Mouse (Mus musculus) retina, embryonic 14.5 days (tissue): ENCODE data around the gene Ranbp1.

Experiments used
- DNase-seq: peaks from one replicate; pipeline ENCODE4 v3.0.0-alpha.2; 2015; ENCODE audit warnings: low spot score

Ranbp1 gene

GRCm38 (mm10) chr16:18248433-18249363, at the start of gene Ranbp1, which contains the start of gene Trmt2a:
Ranbp1 (minus strand) TSS chr16:18248732.
Trmt2a (plus strand) TSS chr16:18248679.
- DNase-seq = peak; percentile 98

DNA sequence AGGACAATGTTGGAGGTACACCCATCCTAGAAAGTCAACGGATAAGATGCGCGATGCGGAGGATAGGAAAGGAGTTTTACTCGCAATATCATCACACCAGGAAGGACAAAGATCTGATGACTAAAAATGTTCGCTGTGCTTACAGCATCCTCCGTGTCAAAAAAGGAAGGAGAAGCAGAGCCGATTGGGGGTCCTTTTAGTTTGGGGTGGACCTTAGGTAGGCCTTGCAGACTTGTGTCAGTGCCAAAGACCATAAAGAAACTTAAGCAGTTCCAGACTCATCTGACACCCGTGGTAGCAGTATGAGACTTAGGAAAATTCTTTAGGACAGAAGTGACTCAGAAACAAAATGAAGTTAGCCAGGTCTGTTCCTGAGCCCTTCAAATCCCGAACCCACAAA, 41.1 kb upstream of the Ranbp1 start:
- DNase-seq = peak; percentile 3

DNA sequence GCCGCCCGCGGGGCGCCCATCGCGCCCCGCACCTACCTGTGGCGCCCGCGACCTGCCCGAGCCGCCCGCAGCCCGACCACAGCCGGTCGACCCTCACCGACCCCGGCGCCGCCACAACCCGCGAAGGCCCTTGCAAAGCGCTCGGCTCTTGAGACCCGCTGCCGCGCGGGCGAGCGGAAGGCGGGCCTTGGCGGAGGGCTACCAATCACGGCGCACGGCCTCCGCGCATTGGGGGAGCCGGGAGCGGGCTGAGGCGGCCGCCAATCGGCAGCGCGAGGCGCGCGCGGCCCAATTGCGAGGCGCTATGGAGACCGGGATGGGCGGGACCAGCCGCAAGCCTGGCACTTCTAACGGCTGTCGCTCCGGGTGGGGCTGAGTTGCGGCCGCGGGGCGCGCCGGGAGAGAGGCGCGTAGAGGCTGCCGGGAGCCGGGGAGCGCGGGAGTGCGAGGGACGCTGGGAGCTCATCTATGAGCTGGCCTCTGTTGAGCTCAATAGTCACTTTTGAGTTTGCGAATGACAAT, 40.6 kb upstream of the Ranbp1 start, which contains the start of gene Dgcr8:
Gene Dgcr8 (minus strand): TSS at position 180 of the 522 bp plus-strand sequence.
- peak; percentile 99 for DNase-seq

DNA sequence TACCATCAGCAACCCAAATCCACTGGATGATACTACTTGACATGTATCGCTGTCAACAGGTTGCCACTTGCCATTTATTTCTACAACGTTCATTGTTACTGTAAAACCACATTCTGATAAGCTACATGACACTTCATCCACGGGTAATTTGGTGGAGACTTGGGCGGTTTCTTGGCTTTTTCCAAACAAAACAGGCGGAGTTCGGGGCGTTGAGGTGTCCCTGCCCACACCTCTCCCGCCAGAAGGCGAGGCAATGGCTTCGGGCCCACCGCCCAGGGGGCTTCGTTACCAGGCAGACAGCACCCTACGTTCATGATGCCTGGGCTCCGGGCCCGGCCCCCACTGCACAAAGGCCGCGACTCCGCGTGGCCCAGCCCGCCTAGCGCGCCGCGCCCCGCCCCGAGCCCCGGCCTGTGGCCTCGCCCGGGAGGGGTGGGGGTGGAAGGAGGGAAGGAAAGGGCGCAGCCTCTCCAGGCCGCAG, 40.1 kb upstream of the Ranbp1 start:
- DNase-seq = no peak

- DNase-seq = peak; percentile 43
Observed at GRCm38 (mm10) chr16:18288166-18288565, 39.6 kb upstream of the Ranbp1 start.

GRCm38 (mm10) chr16:18275166-18275565, 26.6 kb upstream of the Ranbp1 start:
- DNase-seq = no peak

DNA sequence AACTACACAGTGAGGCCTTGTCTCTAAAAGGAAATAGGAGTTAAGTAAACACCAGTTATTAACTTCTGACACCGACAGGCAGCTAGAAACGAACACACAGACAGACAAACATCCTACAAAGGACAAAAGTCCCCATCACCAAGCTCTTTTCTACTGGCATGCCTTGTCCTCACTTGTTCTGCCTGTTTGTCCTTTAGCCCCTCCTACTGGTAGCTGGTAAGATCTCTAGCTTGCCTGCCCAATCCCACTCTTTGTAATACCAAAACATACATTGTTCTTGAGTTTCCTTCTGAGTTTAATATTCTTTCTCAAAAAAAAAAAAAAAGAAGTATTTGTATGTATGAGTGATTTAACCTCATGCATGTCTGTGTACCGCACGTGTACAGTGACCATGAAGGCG, 19.6 kb upstream of the Ranbp1 start:
- peak; percentile 42 for DNase-seq

DNA sequence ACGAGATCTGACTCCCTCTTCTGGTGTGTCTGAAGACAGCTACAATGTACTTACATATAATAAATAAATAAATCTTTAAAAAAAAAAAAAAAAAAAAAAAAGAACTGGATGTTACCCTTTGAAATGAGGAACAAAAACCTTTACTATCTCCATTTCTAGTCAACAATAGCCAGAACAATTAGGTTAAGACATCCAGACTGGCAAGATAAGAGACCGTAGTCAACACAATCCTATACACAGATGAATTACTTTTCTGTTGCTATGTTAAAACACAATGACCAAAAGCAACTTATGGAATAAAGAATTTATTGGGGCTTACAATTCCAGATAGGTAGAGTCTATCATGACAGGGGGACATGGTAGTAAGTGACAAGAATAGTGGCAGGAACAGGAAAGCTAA, 16.5 kb upstream of the Ranbp1 start:
- DNase-seq = no peak

DNA sequence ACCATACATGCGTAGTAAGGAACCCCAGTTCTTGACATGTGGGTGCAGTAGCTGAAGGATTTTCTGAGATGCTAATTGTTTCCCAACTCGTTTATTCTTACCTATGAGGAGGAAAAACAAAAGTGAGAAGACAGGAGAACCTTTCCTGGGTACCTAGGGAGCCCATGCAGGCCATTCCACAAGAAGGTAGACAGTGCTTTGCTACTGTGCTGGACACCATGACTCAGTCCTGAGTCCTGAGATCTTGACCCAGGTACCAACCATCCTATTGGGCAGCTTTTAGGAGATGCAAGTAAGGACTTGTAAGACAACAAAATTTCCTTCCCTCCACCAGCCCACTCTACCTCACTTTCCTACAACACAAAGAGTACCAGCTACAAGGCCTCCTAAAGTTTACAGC, 9.7 kb upstream of the Ranbp1 start, which contains the start of gene Gm49776:
Gene Gm49776 (minus strand): TSS at position 101 of the 400 bp plus-strand sequence.
- DNase-seq = no peak

GRCm38 (mm10) chr16:18253866-18254265, 5.3 kb upstream of the Ranbp1 start:
- no peak for DNase-seq

DNA sequence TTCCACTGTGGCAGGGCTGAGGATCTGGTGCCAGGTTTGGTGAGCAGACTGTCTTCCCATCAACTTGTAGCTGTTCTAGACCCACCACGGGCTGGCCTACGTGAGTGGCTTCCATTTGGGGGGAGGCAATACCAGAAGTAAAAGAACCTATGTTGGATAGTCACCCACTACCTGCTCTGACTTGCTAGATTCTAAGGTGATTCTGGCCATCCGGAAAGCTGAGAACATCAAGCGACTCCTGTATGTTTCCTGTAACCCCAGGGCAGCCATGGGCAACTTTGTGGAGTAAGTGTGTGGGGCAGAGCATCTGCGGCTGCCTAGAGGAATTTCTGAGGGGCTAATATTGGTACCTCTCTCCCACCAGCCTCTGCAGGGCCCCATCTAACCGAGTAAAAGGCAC, 4.2 kb upstream of the Ranbp1 start:
- DNase-seq = no peak

DNA sequence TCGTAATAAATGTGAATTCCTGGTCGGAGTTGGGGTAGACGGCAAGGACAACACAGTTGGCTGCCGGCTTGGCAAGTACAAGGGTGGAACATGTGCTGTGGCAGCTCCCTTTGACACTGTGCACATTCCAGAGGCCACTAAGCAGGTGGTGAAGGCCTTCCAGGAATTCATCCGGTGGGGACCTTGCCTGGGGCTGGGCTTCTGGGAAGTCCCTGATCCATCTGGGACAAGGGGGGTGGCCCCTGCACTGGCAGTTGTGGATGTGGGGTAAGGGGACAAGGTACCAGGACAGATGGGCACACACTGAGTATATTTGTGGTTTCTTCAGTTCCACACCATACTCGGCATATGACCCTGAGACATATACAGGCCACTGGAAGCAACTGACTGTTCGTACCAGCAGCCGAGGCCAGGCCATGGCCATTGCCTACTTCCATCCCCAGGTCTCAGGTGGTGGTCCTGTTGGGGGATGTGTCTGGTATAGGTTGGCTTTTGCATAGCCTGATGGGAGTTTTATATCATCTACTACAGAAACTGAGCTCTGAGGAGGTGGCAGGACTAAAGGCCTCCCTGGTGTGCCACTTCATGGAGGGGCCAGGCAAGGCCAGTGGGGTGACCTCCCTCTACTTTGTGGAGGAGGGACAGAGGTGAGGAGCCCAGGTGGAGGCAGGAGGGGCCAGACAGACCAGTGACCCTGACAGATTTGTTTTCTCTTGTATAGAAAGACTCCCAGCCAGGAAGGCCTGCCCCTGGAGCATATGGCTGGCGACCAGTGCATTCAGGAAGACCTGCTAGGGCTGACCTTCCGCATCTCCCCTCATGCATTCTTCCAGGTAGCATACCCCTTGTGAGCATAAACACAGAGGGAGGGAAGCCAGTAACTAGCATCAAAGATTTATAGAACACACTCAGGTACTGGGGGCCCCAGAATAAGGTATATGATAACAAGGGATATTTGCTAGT, 2.6 kb upstream of the Ranbp1 start:
- DNase-seq = no peak

GRCm38 (mm10) chr16:18250231-18250630, 1.7 kb upstream of the Ranbp1 start:
- no peak for DNase-seq

- DNase-seq = peak; percentile 50
Observed at GRCm38 (mm10) chr16:18249364-18249967, 934 bp upstream of the Ranbp1 start.

- peak; percentile 46 for DNase-seq
Observed at GRCm38 (mm10) chr16:18247521-18248399, 772 bp downstream of the Ranbp1 start.

GRCm38 (mm10) chr16:18241581-18241980, 7.0 kb downstream of the Ranbp1 start:
- DNase-seq = no peak

DNA sequence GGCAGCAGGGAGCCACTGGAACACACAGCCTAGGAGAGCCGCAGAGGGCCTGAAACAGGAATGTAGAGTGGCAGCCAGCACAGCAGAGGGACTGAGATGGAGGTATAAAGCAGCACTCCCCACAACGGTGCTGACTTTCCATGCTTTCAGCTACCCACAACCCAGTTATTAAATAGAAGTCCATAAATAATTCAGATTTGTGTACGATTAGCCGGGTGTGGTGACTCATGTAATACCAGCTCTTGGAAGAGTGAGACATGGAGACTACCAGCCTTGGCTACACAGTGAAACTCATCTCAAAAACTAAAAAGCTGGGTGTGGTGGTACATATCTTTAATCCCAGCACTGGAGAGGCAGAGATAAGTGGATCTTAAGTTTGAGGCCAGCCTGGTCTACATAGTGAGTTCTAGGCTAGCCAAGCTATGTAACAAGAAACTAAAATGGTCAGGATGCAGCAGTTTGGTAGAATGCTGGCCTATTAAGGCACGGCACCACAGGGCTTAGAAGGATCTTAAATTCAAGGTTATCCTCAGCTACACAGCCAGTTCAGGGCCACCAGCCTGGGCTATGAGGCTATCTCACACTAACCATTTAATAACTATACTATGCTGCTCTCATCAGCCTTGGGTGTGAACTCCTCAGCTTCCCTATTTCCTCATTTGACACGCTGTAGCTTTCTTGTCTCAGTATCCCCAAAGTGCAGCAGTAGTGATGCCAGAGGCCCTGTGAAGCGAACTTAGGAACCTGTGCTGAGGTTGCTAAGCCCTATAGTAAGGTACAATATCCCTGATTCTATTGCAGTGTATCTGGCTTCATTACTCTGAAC, 11.6 kb downstream of the Ranbp1 start:
- DNase-seq = no peak

GRCm38 (mm10) chr16:18235389-18236065, 13.0 kb downstream of the Ranbp1 start:
- peak; percentile 74 for DNase-seq
